In the genomic region with DNA sequence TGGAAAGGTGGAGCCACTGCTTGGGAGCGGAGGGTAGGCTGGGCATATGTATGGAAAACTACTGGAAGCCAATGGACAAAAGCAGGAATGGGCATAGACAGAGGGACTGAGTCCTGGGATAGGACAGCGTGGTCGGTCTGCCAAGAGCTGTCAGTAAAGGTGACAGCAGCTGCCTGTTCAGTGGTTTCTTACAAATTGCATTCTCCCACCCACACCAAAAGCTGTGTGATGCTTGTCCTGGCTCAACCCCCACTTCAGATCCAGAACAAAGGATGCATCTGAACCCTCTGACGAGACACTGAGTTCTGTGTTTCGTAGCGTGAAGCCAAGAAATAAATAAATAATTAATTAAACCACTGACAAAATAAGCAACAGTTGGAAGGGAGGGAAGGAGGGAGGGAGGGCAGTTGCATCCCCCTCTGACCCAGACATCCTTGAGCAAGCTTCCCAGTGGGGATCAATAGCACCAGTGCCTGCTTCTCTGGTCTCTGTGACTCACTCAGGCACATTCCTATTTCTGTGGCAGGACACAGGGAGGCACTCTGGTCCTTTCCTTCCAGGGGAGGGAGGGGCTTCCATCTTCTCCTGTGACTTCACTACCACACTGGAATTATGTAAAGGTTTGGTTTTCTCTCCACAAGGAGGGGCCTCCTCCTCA, we compare ENCODE assay signal across 9 mouse cellular contexts. TPM values are rescaled to one million over a fixed set of nuclear protein-coding genes. Genes with fewer than 3 reads are reported as not detected.
DNase-seq lines count a peak whose midpoint lies in the region; ATAC-seq lines count a peak whose summit lies in the region.
"Had no signal": no experiment of that assay in that cellular context is flagged by ENCODE, and none has a peak within 500 bp of the region (broad histone marks: within the 10 kb centered on the region; RNA-seq: fewer than 3 reads in every experiment).

No protein-coding gene starts in this region.

- H3K27me3 ChIP-seq in liver, embryonic 11.5 days (replicated peaks; ENCODE audit: control insufficient read depth, insufficient read depth, low read length), result no peaks in the 10 kb centered on the region

- H3K4me3 ChIP-seq in liver, embryonic 11.5 days (ENCODE audit: low read depth, low read length), result no peak overlapping the region

- DNase-seq in cerebellum, adult 9-11 months, result peak; percentile 5
- DNase-seq in R1 (ENCODE audit: low read depth, low spot score), result peak; percentile 8
- DNase-seq in frontal cortex, postnatal 14 days (ENCODE audit: low spot score in 2 of 2), result peak; percentile 26 to 35
- peak; percentile 19 to 42 for DNase-seq in left cerebral cortex, adult 18-20 months (ENCODE audit: low spot score in 2 of 2)
- DNase-seq in retina, embryonic 14.5 days (ENCODE audit: low spot score), result peak; percentile 42
- no peak for DNase-seq in liver, embryonic 11.5 days (ENCODE audit: low spot score)

- no peak for ATAC-seq in cerebellum, adult (ENCODE audit: insufficient number of reproducible peaks, low FRiP score, low TSS enrichment)
- ATAC-seq in liver, embryonic 11.5 days (replicated peaks; ENCODE audit: low FRiP score), result no peak; the same call in 1 of the 2 replicates
- ATAC-seq in megakaryocyte, adult 5-6 weeks (ENCODE audit: poor library complexity, severe bottlenecking), result no peak

- H3K27ac ChIP-seq in liver, embryonic 11.5 days (ENCODE audit: low read depth, low read length), result no peak overlapping the region

- 79% methylated on average over 6 of the region's 6 CpGs for WGBS in liver, embryonic 11.5 days

- no peak overlapping the region for H3K4me2 ChIP-seq in liver, embryonic 11.5 days

- no peaks in the 10 kb centered on the region for H3K36me3 ChIP-seq in liver, embryonic 11.5 days (ENCODE audit: control insufficient read depth, insufficient read depth, low read length)

- no peaks in the 10 kb centered on the region for H3K4me1 ChIP-seq in liver, embryonic 11.5 days (replicated peaks; ENCODE audit: control insufficient read depth, insufficient read depth, low read length)

- H3K9me3 ChIP-seq in liver, embryonic 11.5 days (ENCODE audit: control insufficient read depth, low read length), result no peaks in the 10 kb centered on the region

- no peak overlapping the region for H3K9ac ChIP-seq in liver, embryonic 11.5 days (ENCODE audit: low read depth, low read length)

RNA-seq across cellular contexts. Expression of a gene that starts 39.0 kb away (rescaled TPM):
- not detected for total RNA-seq in left cerebral cortex, adult 18-20 months (2021)
- not detected in 2 replicates for polyA plus RNA-seq in liver, embryonic 11.5 days (2014; fragmentation: Nextera tagmentation; extraction: Ambion mirVana)
- total RNA-seq in megakaryocyte, adult 5-6 weeks (2015), result not detected in 2 replicates
- total RNA-seq in megakaryocyte, adult 5-6 weeks (2017), result not detected in 2 replicates
- total RNA-seq: common myeloid progenitor, adult 5-6 weeks had no signal
